Mouse (Mus musculus) bone marrow, adult 2 months (tissue): Measurements from ENCODE around the gene Arpc5l. TPM values are rescaled to one million over a fixed set of nuclear protein-coding genes. Genes with fewer than 3 reads are reported as not detected.
"Not testable (repeated sequence)": the region's sequence is repeated elsewhere in the genome, so short reads cannot be mapped to it uniquely, and the experiment has no call there.

ENCODE experiments used
- H3K27ac ChIP-seq: fragments of 200-500 bp; 2 replicates; pipeline ENCODE4 v1.5.1; 2012; ENCODE audit warnings: low read depth, mild to moderate bottlenecking, control low read depth, inconsistent platforms, low read length; ENCODE audit not compliant: control insufficient read depth, poor library complexity, insufficient read depth
- H3K4me1 ChIP-seq: fragments of 200-500 bp; 2 replicates; pipeline ENCODE4 v1.6.1; 2011; ENCODE audit warnings: low read length; ENCODE audit not compliant: control insufficient read depth, insufficient read depth
- H3K4me3 ChIP-seq: fragments of 200-500 bp; replicated peaks from 2 replicates; pipeline ENCODE3; 2011; ENCODE audit warnings: mild to moderate bottlenecking, low read depth, low read length, control low read depth; ENCODE audit not compliant: control insufficient read depth
- CTCF ChIP-seq: fragments of 200-500 bp; IDR thresholded peaks from 2 replicates; pipeline ENCODE4 v1.5.1; 2011; ENCODE audit warnings: low read length, control low read depth; ENCODE audit not compliant: control insufficient read depth, insufficient read depth
- POLR2A ChIP-seq: fragments of 200-500 bp; IDR thresholded peaks from 2 replicates; pipeline ENCODE4 v1.6.1; 2011; ENCODE audit warnings: low read depth, mild to moderate bottlenecking, control low read depth, low read length, borderline replicate concordance; ENCODE audit not compliant: control insufficient read depth
- whole genome bisulfite sequencing: fragments of 180-500 bp; shearing (Covaris S2); methylation state at CpG from one replicate; pipeline ENCODE4 v1.1.7; 2018; 5-methylcytosine and 5-hydroxymethylcytosine counted together
- polyA plus RNA-seq: library from polyadenylated mRNA; stranded (reverse); fragments of >200 nt; gene quantifications from 2 replicates; pipeline ENCODE4 v1.2.4, GENCODE M21; 2011; ENCODE audit warnings: low replicate concordance; ENCODE audit not compliant: missing spikeins, insufficient read depth, insufficient read length

Gene Arpc5l
- polyA plus RNA-seq, 1 experiment = 71.5 TPM

- no peak for TF ChIP-seq POLR2A
- TF ChIP-seq CTCF = no peak
- H3K4me1 ChIP-seq = peaks cover 2% of the 10 kb centered on the region
- peak overlapping the region; percentile 19 for H3K4me3 ChIP-seq
- H3K27ac ChIP-seq = no peak overlapping the region
- 42% methylated on average over 5 of the region's 5 CpGs for WGBS
These were observed 1.6 kb upstream of the Arpc5l start for GRCm38 (mm10) chr2:39003512-39003911.

- peaks cover 3% of the 10 kb centered on the region for H3K4me1 ChIP-seq
- peak overlapping the region; percentile 16; the same call in 1 of the 2 replicates for H3K27ac ChIP-seq
- H3K4me3 ChIP-seq = peak overlapping the region; percentile 89
- WGBS = under 1% methylated on average over 11 of the region's 11 CpGs
- TF ChIP-seq POLR2A (no peak), CTCF (no peak)
These were observed 776 bp upstream of the Arpc5l start for GRCm38 (mm10) chr2:39004372-39004771.

DNA sequence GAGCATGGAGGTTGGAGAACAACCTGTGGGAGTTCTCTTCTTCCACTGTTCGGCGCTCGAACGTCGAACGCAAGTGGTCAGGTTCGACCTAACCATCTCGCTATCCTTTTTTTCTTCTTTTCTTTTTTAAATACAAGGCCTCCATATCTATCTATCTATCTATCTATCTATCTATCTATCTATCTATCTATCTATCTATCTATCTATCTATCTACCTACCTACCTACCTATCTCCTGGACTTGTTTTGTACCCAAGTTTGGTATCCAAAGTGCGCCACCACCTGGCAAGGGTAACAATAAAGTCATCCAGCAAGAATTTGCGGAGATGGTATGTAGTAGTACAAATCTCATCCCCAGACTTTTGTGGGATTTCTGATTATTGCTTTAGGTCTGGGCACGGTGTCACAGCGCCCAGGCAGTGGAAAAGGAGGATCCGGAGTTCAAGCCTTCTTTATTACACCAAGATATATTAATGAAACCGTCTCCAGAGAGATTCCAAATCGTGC, 479 bp downstream of the Arpc5l start, which contains the start of gene Rpl35:
Rpl35 (minus strand) TSS at position 51 of the 506 bp plus-strand sequence.
- WGBS = 9% methylated on average over 15 of the region's 15 CpGs
- TF ChIP-seq CTCF (no peak), POLR2A (no peak)
- H3K27ac ChIP-seq = peak within 1 kb of the TSS; percentile 25
- peaks cover 5% of the 10 kb centered on the region for H3K4me1 ChIP-seq
- H3K4me3 ChIP-seq = peak within 1 kb of the TSS; percentile 89

- H3K4me1 ChIP-seq = peaks cover 5% of the 10 kb centered on the region
- WGBS = 84% methylated on average over 14 of the region's 14 CpGs
- H3K4me3 ChIP-seq = no peak overlapping the region
- no peak overlapping the region for H3K27ac ChIP-seq
- TF ChIP-seq POLR2A (no peak), CTCF (no peak)
These were observed 1.1 kb downstream of the Arpc5l start for GRCm38 (mm10) chr2:39006149-39006730.

DNA sequence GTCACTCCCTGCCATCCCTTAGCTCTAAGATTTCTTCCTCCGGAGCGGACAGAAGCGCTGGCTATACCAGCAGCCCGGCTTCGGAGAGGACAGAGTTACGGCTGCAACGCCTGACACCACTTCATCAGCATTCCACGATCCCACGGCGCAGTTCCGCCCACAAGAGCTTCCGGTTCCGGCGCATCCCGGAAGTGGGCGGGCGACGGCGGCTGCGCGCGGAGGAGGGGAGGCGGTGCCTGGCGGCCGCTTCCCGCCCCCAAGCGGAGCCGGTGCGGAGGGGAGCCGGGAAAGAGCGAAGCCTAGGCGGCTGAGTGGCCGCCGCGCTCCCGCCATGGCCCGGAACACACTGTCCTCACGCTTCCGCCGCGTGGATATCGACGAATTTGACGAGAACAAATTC, 2.7 kb downstream of the Arpc5l start:
- Histone ChIP-seq H3K4me1 (peaks cover 6% of the 10 kb centered on the region), H3K4me3 (peak overlapping the region; percentile 88), H3K27ac (peak overlapping the region; percentile 96)
- no peak for TF ChIP-seq CTCF
- peak; percentile 76; the same call in 1 of the 2 replicates for TF ChIP-seq POLR2A
- WGBS = under 1% methylated on average over 44 of the region's 44 CpGs

DNA sequence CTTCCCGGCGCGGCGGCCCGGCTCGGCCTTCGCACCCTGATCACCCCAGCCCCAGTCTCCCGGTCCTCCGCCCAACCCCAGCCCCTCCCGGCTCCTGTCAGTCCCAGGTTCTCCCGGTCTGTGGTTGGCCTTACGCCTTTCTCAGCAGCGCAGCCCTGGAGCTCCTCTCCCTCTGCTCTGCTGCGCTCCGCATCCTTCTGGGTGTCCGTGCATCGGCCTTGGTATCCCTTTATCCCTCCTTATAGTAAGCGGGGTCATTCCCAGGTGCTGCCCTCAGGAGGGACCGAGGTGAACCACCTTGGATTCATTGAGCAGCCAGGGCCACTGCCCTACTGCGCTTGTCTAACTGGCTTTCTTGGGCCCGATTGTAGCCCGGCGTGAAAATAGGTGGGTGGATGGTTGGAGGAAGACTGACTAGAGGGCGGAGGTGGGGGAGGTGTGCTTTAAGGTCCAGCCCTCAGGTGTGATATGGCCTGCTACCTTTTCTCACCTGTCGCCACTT, 3.3 kb downstream of the Arpc5l start:
- H3K27ac ChIP-seq = peak overlapping the region; percentile 96
- WGBS = under 1% methylated on average over 25 of the region's 25 CpGs
- H3K4me1 ChIP-seq = peaks cover 6% of the 10 kb centered on the region
- TF ChIP-seq CTCF (no peak), POLR2A (no peak)
- H3K4me3 ChIP-seq = peak overlapping the region; percentile 88

DNA sequence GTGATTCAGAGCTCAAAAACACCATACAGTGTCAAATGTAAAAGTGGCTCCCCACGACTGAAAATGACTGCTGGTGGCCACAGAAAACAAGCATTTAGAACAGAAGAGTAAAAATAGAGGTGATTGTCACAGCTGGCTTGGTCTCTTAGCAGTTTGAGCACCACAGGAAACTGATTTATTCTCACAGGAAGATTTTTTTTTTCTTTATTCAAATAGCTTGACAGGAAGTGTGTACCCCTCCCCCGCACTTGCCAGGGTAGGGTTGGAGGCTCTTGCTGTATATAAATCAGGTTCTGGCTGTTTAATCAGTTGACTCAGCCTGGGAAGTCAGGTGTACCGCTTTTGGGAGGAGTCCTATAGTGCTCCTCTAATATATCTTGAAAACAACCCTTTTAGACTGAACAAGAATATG, 3.8 kb downstream of the Arpc5l start:
- WGBS = 2% methylated on average over 3 of the region's 3 CpGs
- peak overlapping the region; percentile 88 for H3K4me3 ChIP-seq
- H3K27ac ChIP-seq = peak overlapping the region; percentile 96
- TF ChIP-seq CTCF = no peak
- no peak for TF ChIP-seq POLR2A
- peaks cover 5% of the 10 kb centered on the region for H3K4me1 ChIP-seq

GRCm38 (mm10) chr2:39010144-39010543, 5.0 kb downstream of the Arpc5l start:
- 87% methylated on average over 5 of the region's 5 CpGs for WGBS

More at GRCm38 (mm10) chr2:39010144-39010543, 5.0 kb downstream of the Arpc5l start:
- not testable (repeated sequence) for H3K27ac ChIP-seq, H3K4me3 ChIP-seq, H3K4me1 ChIP-seq
